Mouse (Mus musculus): ENCODE measurements around the gene Olfr548-ps1.
"Not testable (repeated sequence)": the region's sequence is repeated elsewhere in the genome, so short reads cannot be mapped to it uniquely, and the experiment has no call there.

Gene Olfr548-ps1

GRCm38 (mm10) chr7:102540596-102540995 is at the start of gene Olfr548-ps1:
Gene Olfr548-ps1 (plus strand): TSS chr7:102540896.
- DNase-seq (ENCODE audit: low spot score in 2 of 2) = no peak

- DNase-seq (ENCODE audit: low spot score in 2 of 2) = not testable (repeated sequence)
Measured at GRCm38 (mm10) chr7:102494416-102494815, 46.3 kb upstream of the Olfr548-ps1 start.

- no peak for DNase-seq (ENCODE audit: low spot score in 2 of 2)
Measured at GRCm38 (mm10) chr7:102499473-102499872, 41.2 kb upstream of the Olfr548-ps1 start, which contains the start of gene Olfr545. Gene Olfr545 (minus strand): TSS chr7:102499573.

- DNase-seq (ENCODE audit: low spot score in 2 of 2) = no peak
Measured at GRCm38 (mm10) chr7:102501986-102502385, 38.7 kb upstream of the Olfr548-ps1 start.

GRCm38 (mm10) chr7:102506848-102507247 is 33.8 kb upstream of the Olfr548-ps1 start:
- DNase-seq (ENCODE audit: low spot score in 2 of 2) = peak; percentile 82 to 86

- no peak for DNase-seq (ENCODE audit: low spot score in 2 of 2)
Measured at GRCm38 (mm10) chr7:102508066-102508465, 32.6 kb upstream of the Olfr548-ps1 start.

- no peak for DNase-seq (ENCODE audit: low spot score in 2 of 2)
Measured at GRCm38 (mm10) chr7:102508666-102509065, 32.0 kb upstream of the Olfr548-ps1 start.

GRCm38 (mm10) chr7:102509726-102510125 is 31.0 kb upstream of the Olfr548-ps1 start:
- DNase-seq (ENCODE audit: low spot score in 2 of 2) = no peak

- no peak for DNase-seq (ENCODE audit: low spot score in 2 of 2)
Measured at GRCm38 (mm10) chr7:102511927-102512326, 28.8 kb upstream of the Olfr548-ps1 start.

GRCm38 (mm10) chr7:102512814-102513435 is 27.8 kb upstream of the Olfr548-ps1 start:
- DNase-seq (ENCODE audit: low spot score in 2 of 2) = peak; percentile 86 to 92

- DNase-seq (ENCODE audit: low spot score in 2 of 2) = no peak
Measured at GRCm38 (mm10) chr7:102514144-102514543, 26.6 kb upstream of the Olfr548-ps1 start.

GRCm38 (mm10) chr7:102516261-102517050 is 24.2 kb upstream of the Olfr548-ps1 start:
- DNase-seq (ENCODE audit: low spot score in 2 of 2) = peak; percentile 34 to 37

- peak; percentile 60 to 66 for DNase-seq (ENCODE audit: low spot score in 2 of 2)
Measured at GRCm38 (mm10) chr7:102517051-102517335, 23.7 kb upstream of the Olfr548-ps1 start.

- no peak for DNase-seq (ENCODE audit: low spot score in 2 of 2)
Measured at GRCm38 (mm10) chr7:102529052-102529451, 11.6 kb upstream of the Olfr548-ps1 start.

- no peak for DNase-seq (ENCODE audit: low spot score in 2 of 2)
Measured at GRCm38 (mm10) chr7:102534449-102534848, 6.2 kb upstream of the Olfr548-ps1 start, which contains the start of gene Olfr547. Gene Olfr547 (plus strand): TSS chr7:102534749.

- DNase-seq (ENCODE audit: low spot score in 2 of 2) = no peak
Measured at GRCm38 (mm10) chr7:102541251-102541650, 555 bp downstream of the Olfr548-ps1 start.

GRCm38 (mm10) chr7:102549570-102549969 is 8.9 kb downstream of the Olfr548-ps1 start, which contains the start of gene Olfr549:
Gene Olfr549 (plus strand): TSS chr7:102549870.
- DNase-seq (ENCODE audit: low spot score in 2 of 2) = no peak

- DNase-seq (ENCODE audit: low spot score in 2 of 2) = no peak
Measured at GRCm38 (mm10) chr7:102553279-102553678, 12.6 kb downstream of the Olfr548-ps1 start.

GRCm38 (mm10) chr7:102564999-102565997 is 24.6 kb downstream of the Olfr548-ps1 start, which contains the start of gene Trim21:
Gene Trim21 (minus strand): TSS chr7:102565486.
- peak; percentile 67 to 68 for DNase-seq (ENCODE audit: low spot score in 2 of 2)

- no peak for DNase-seq (ENCODE audit: low spot score in 2 of 2)
Measured at GRCm38 (mm10) chr7:102566219-102566618, 25.5 kb downstream of the Olfr548-ps1 start.

- no peak for DNase-seq (ENCODE audit: low spot score in 2 of 2)
Measured at GRCm38 (mm10) chr7:102571142-102571541, 30.4 kb downstream of the Olfr548-ps1 start, which contains the start of gene Olfr550. Gene Olfr550 (plus strand): TSS chr7:102571442.

Measured in right cerebral cortex, postnatal 10 days (tissue).